Mouse (Mus musculus): ENCODE data around the gene Thoc7. TPM values are rescaled to one million over a fixed set of nuclear protein-coding genes. Genes with fewer than 3 reads are reported as not detected.
A peak's percentile ranks its signal among the peaks of the same experiment; 100 is the strongest.

Thoc7 gene
- polyA plus RNA-seq, 1 experiment from 2014 or later: 155 TPM

DNA sequence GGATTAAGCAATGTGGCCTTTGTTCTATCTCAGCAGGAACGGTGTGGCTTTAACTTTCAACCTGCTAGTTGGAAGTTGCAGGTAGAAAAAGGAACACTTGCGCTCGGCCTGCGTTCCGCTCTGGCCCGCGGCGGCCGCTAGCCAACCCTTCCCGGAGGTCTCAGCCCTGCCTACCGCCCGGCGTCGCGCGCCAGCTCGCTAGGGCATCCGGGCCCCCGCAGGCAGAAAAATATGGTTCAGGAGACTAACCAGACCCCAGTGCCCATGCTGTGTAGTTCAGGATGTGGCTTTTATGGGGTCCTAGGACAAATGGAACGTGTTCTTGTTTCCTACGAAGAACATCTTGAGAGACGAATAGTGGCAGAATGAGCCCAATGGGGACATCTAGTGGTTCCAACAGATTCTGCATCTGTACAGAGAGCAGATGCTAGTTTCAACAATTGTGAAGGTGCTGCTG is 60.0 kb downstream of the Thoc7 start:
- Histone ChIP-seq H3K4me2 (replicated peaks; ENCODE audit: low read depth) (peak overlapping the region; percentile 81), H3K36me3 (ENCODE audit: control insufficient read depth, insufficient read depth) (no peaks in the 10 kb centered on the region), H3K27me3 (replicated peaks; ENCODE audit: control insufficient read depth, insufficient read depth, low read length) (no peaks in the 10 kb centered on the region), H3K4me1 (replicated peaks; ENCODE audit: control insufficient read depth, insufficient read depth, low read length) (no peaks in the 10 kb centered on the region), H3K27ac (ENCODE audit: low read depth, low read length) (no peak overlapping the region), H3K9ac (ENCODE audit: low read depth, low read length) (peak overlapping the region; percentile 24; the same call in 1 of the 2 replicates), H3K4me3 (ENCODE audit: low read depth, low read length) (peak overlapping the region; percentile 48), H3K9me3 (ENCODE audit: control insufficient read depth) (no peaks in the 10 kb centered on the region)
- TF ChIP-seq CTCF (IDR thresholded peaks at IDR 0.05; ENCODE audit: low read depth): peak; percentile 84
- peak; percentile 67 for ATAC-seq
- under 1% methylated on average over 22 of the region's 22 CpGs for WGBS

Other genes starting within 250 kb of the Thoc7 start
- 0.05 TPM in 1 of 2 replicates, not detected in the other for gene Gm281, start 47.4 kb downstream of the Thoc7 start, polyA plus RNA-seq (2015; fragmentation: Nextera tagmentation; extraction: Ambion mirVana)
- 3.8 and 4.8 TPM in 2 replicates for gene Atxn7, start 412 bp downstream of the Thoc7 start, polyA plus RNA-seq (2015; fragmentation: Nextera tagmentation; extraction: Ambion mirVana)
- 120 and 122 TPM in 2 replicates for gene Psmd6, start 159.1 kb upstream of the Thoc7 start, polyA plus RNA-seq (2015; fragmentation: Nextera tagmentation; extraction: Ambion mirVana)
- not detected in 2 replicates for gene Olfr720, start 225.0 kb upstream of the Thoc7 start, polyA plus RNA-seq (2015; fragmentation: Nextera tagmentation; extraction: Ambion mirVana)

Measured in intestine, postnatal 0 days (tissue).